Mouse (Mus musculus) left cerebral cortex, postnatal 4 days (tissue): ENCODE measurements around the gene Gm14226. TPM values are rescaled to one million over a fixed set of nuclear protein-coding genes. Genes with fewer than 3 reads are reported as not detected.
"Not testable (repeated sequence)": the region's sequence is repeated elsewhere in the genome, so short reads cannot be mapped to it uniquely, and the experiment has no call there.

Source experiments
- DNase-seq: peaks from one replicate; pipeline ENCODE4 v3.0.0-alpha.2; 2022
- intact Hi-C: fragments of 180-260 bp; cut with DNase I; formaldehyde crosslinking; loops from one replicate; pipeline ENCODE4 v1.15.1; 2025
- total RNA-seq, 2 experiments: library from RNA; stranded (reverse); gene quantifications; 2 replicates each; pipeline ENCODE4 v1.2.3; 2021

The Gm14226 gene
- under 1 TPM; 0.24 to 0.30 TPM for total RNA-seq

- intact Hi-C loops, DNase-seq: not testable (repeated sequence)
Observed at GRCm38 (mm10) chr2:155018251-155018755, at the start of gene Gm14226. TSS of gene Gm14226 (plus strand) at chr2:155018266.

- intact Hi-C loops = not testable (repeated sequence)
- peak; percentile 47 for DNase-seq
Observed at GRCm38 (mm10) chr2:154969740-154970397, 48.2 kb upstream of the Gm14226 start.

- no peak for DNase-seq
- intact Hi-C loops = no loop called here
Observed at GRCm38 (mm10) chr2:154971919-154972692, 46.0 kb upstream of the Gm14226 start.

- intact Hi-C loops = no loop called here
- DNase-seq = no peak
Observed at GRCm38 (mm10) chr2:154972981-154973380, 45.1 kb upstream of the Gm14226 start.

GRCm38 (mm10) chr2:154986609-154987008 is 31.5 kb upstream of the Gm14226 start:
- DNase-seq = no peak
- intact Hi-C loops = no loop called here

GRCm38 (mm10) chr2:154991411-154991810 is 26.7 kb upstream of the Gm14226 start:
- DNase-seq = no peak

GRCm38 (mm10) chr2:154992083-154992482 is 26.0 kb upstream of the Gm14226 start:
- intact Hi-C loops = no loop called here
- no peak for DNase-seq

More at GRCm38 (mm10) chr2:154991411-154991810, 26.7 kb upstream of the Gm14226 start:
- intact Hi-C loops = no loop called here

GRCm38 (mm10) chr2:155005491-155005890 is 12.6 kb upstream of the Gm14226 start:
- intact Hi-C loops = no loop called here
- DNase-seq = no peak

GRCm38 (mm10) chr2:155011086-155011656 is 6.9 kb upstream of the Gm14226 start:
- no peak for DNase-seq
- intact Hi-C loops = no loop called here

GRCm38 (mm10) chr2:155012991-155013390 is 5.1 kb upstream of the Gm14226 start:
- DNase-seq = peak; percentile 33
- intact Hi-C loops = no loop called here

- DNase-seq, intact Hi-C loops: not testable (repeated sequence)
Observed at GRCm38 (mm10) chr2:155016751-155017150, 1.3 kb upstream of the Gm14226 start.

- DNase-seq = peak; percentile 78
- intact Hi-C loops = no loop called here
Observed at GRCm38 (mm10) chr2:155018762-155019641, 936 bp downstream of the Gm14226 start.

GRCm38 (mm10) chr2:155019673-155020072 is 1.6 kb downstream of the Gm14226 start:
- intact Hi-C loops = no loop called here
- DNase-seq = peak; percentile 95

GRCm38 (mm10) chr2:155020247-155020826 is 2.3 kb downstream of the Gm14226 start:
- intact Hi-C loops, DNase-seq: not testable (repeated sequence)

GRCm38 (mm10) chr2:155030831-155031230 is 12.8 kb downstream of the Gm14226 start:
- intact Hi-C loops = no loop called here
- peak; percentile 50 for DNase-seq

GRCm38 (mm10) chr2:155032938-155033710 is 15.1 kb downstream of the Gm14226 start:
- intact Hi-C loops = no loop called here
- DNase-seq = no peak

GRCm38 (mm10) chr2:155039956-155040355 is 21.9 kb downstream of the Gm14226 start:
- intact Hi-C loops = no loop called here
- no peak for DNase-seq

- DNase-seq = no peak
- intact Hi-C loops = no loop called here
Observed at GRCm38 (mm10) chr2:155044542-155044941, 26.5 kb downstream of the Gm14226 start.

- DNase-seq = no peak
- intact Hi-C loops = no loop called here
Observed at GRCm38 (mm10) chr2:155045075-155045474, 27.0 kb downstream of the Gm14226 start.
